Mouse (Mus musculus) neural tube, embryonic 15.5 days (tissue): Measurements from ENCODE around the gene Pafah1b3. TPM values are rescaled to one million over a fixed set of nuclear protein-coding genes. Genes with fewer than 3 reads are reported as not detected.

Source experiments
- ATAC-seq: fragments of 200-750 bp; cut with Nextera tagmentation; 2 replicates; pipeline ENCODE4 v1.8.0; 2017; ENCODE audit warnings: mild to moderate bottlenecking, moderate TSS enrichment, moderate library complexity; ENCODE audit not compliant: low FRiP score
- H3K27ac ChIP-seq: fragments of 300-500 bp; sonication (generic); replicated peaks from 2 replicates; pipeline ENCODE4 v1.5.1; 2015; ENCODE audit warnings: mild to moderate bottlenecking, inconsistent platforms
- H3K27me3 ChIP-seq: fragments of 300-500 bp; sonication (generic); replicated peaks from 2 replicates; pipeline ENCODE4 v1.6.1; 2015; ENCODE audit warnings: inconsistent platforms
- H3K36me3 ChIP-seq: fragments of 300-500 bp; sonication (generic); 2 replicates; pipeline ENCODE4 v1.6.1; 2015; ENCODE audit warnings: inconsistent platforms
- H3K4me1 ChIP-seq: fragments of 300-500 bp; sonication (generic); 2 replicates; pipeline ENCODE4 v1.6.1; 2015; ENCODE audit warnings: inconsistent platforms
- H3K4me2 ChIP-seq: fragments of 300-500 bp; sonication (generic); 2 replicates; pipeline ENCODE4 v1.6.1; 2015; ENCODE audit warnings: inconsistent platforms, mild to moderate bottlenecking, moderate library complexity
- H3K4me3 ChIP-seq: fragments of 300-500 bp; sonication (generic); replicated peaks from 2 replicates; pipeline ENCODE4 v1.5.1; 2015; ENCODE audit warnings: mild to moderate bottlenecking, inconsistent platforms
- H3K9ac ChIP-seq: fragments of 300-500 bp; sonication (generic); replicated peaks from 2 replicates; pipeline ENCODE4 v1.6.1; 2015; ENCODE audit warnings: mild to moderate bottlenecking, inconsistent platforms
- H3K9me3 ChIP-seq: fragments of 300-500 bp; sonication (generic); replicated peaks from 2 replicates; pipeline ENCODE4 v1.6.1; 2016; ENCODE audit warnings: inconsistent platforms
- WGBS: fragments of 180-500 bp; shearing (Covaris S2); methylation state at CpG from one replicate; pipeline ENCODE4 v1.1.7; 2015; ENCODE audit warnings: mixed read lengths; 5-methylcytosine and 5-hydroxymethylcytosine counted together
- polyA plus RNA-seq: library from polyadenylated mRNA; unstranded; fragments of >200 nt; fragmentation: Nextera tagmentation; extraction: Ambion mirVana; gene quantifications from 2 replicates; pipeline ENCODE4 v1.2.1, GENCODE M21; 2015

Gene Pafah1b3
- polyA plus RNA-seq, 1 experiment from 2014 or later, result 569 TPM

GRCm38 (mm10) chr7:25303685-25304006 lies 5.9 kb upstream of the Pafah1b3 start:
- 80% methylated on average over 3 of the region's 3 CpGs for WGBS
- ATAC-seq, result no peak
- Histone ChIP-seq H3K4me1 (peaks cover 28% of the 10 kb centered on the region), H3K4me3 (no peak overlapping the region), H3K27ac (no peak overlapping the region), H3K4me2 (no peak overlapping the region), H3K9me3 (no peaks in the 10 kb centered on the region), H3K9ac (no peak overlapping the region), H3K36me3 (0 out of 2 replicates have a peak, but pooled peaks cover 1% of the 10 kb centered on the region), H3K27me3 (0 out of 2 replicates have a peak, but pooled peaks cover 10% of the 10 kb centered on the region)

- Histone ChIP-seq H3K9me3 (no peaks in the 10 kb centered on the region), H3K4me2 (no peak overlapping the region), H3K36me3 (no peaks in the 10 kb centered on the region), H3K27ac (no peak overlapping the region), H3K4me1 (peaks cover 33% of the 10 kb centered on the region), H3K27me3 (0 out of 2 replicates have a peak, but pooled peaks cover 8% of the 10 kb centered on the region), H3K9ac (no peak overlapping the region), H3K4me3 (no peak overlapping the region)
- ATAC-seq, result no peak
- 74% methylated on average over 9 of the region's 9 CpGs for WGBS
Observed at GRCm38 (mm10) chr7:25303003-25303684, 5.4 kb upstream of the Pafah1b3 start.

- Histone ChIP-seq H3K4me1 (peaks cover 29% of the 10 kb centered on the region), H3K36me3 (0 out of 2 replicates have a peak, but pooled peaks cover 2% of the 10 kb centered on the region), H3K27me3 (no peaks in the 10 kb centered on the region), H3K4me3 (no peak within 1 kb of the TSS), H3K4me2 (peak within 1 kb of the TSS; percentile 30; the same call in 1 of the 2 replicates), H3K27ac (no peak within 1 kb of the TSS), H3K9me3 (no peaks in the 10 kb centered on the region), H3K9ac (no peak within 1 kb of the TSS)
- WGBS, result 64% methylated on average over 19 of the region's 19 CpGs
- ATAC-seq, result no peak
Observed at GRCm38 (mm10) chr7:25301063-25301462, 3.3 kb upstream of the Pafah1b3 start, which contains the start of gene Prr19. Prr19 (plus strand) TSS chr7:25301411.

- Histone ChIP-seq H3K4me2 (peak overlapping the region; percentile 66), H3K27ac (peak overlapping the region; percentile 98), H3K36me3 (peaks cover 42% of the 10 kb centered on the region), H3K9ac (peak overlapping the region; percentile 84), H3K4me3 (peak overlapping the region; percentile 79), H3K27me3 (no peaks in the 10 kb centered on the region), H3K9me3 (no peaks in the 10 kb centered on the region), H3K4me1 (peaks cover 39% of the 10 kb centered on the region)
- WGBS, result 2% methylated on average over 21 of the region's 21 CpGs
- ATAC-seq, result peak; percentile 48
Observed at GRCm38 (mm10) chr7:25296945-25297453, 787 bp downstream of the Pafah1b3 start.

- Histone ChIP-seq H3K4me1 (peaks cover 44% of the 10 kb centered on the region), H3K9me3 (no peaks in the 10 kb centered on the region), H3K4me2 (peak overlapping the region; percentile 66; the same call in 1 of the 2 replicates), H3K36me3 (peaks cover 61% of the 10 kb centered on the region), H3K27me3 (no peaks in the 10 kb centered on the region), H3K9ac (no peak overlapping the region), H3K27ac (no peak overlapping the region), H3K4me3 (no peak overlapping the region)
- ATAC-seq, result no peak
- WGBS, result 86% methylated on average over 12 of the region's 12 CpGs
Observed at GRCm38 (mm10) chr7:25294960-25295722, 2.6 kb downstream of the Pafah1b3 start.

- Histone ChIP-seq H3K4me3 (no peak overlapping the region), H3K4me2 (no peak overlapping the region), H3K9ac (no peak overlapping the region), H3K27me3 (no peaks in the 10 kb centered on the region), H3K4me1 (peaks cover 44% of the 10 kb centered on the region), H3K36me3 (peaks cover 67% of the 10 kb centered on the region), H3K9me3 (no peaks in the 10 kb centered on the region), H3K27ac (peak overlapping the region; percentile 37; the same call in 1 of the 2 replicates)
- 93% methylated on average over 4 of the region's 4 CpGs for WGBS
- no peak for ATAC-seq
Observed at GRCm38 (mm10) chr7:25294495-25294894, 3.3 kb downstream of the Pafah1b3 start.

GRCm38 (mm10) chr7:25293191-25293739 lies 4.5 kb downstream of the Pafah1b3 start:
- no peaks in the 10 kb centered on the region for H3K27me3 ChIP-seq
- H3K9ac ChIP-seq, result no peak overlapping the region
- no peak overlapping the region for H3K4me2 ChIP-seq
- ATAC-seq, result no peak
- H3K9me3 ChIP-seq, result no peaks in the 10 kb centered on the region
- 0 out of 2 replicates have a peak overlapping the region, but pooled peaks have one; percentile 11 for H3K27ac ChIP-seq
- H3K4me3 ChIP-seq, result no peak overlapping the region
- WGBS, result 82% methylated on average over 10 of the region's 10 CpGs
- H3K4me1 ChIP-seq, result peaks cover 37% of the 10 kb centered on the region
- H3K36me3 ChIP-seq, result peaks cover 80% of the 10 kb centered on the region

GRCm38 (mm10) chr7:25292107-25292506 lies 5.7 kb downstream of the Pafah1b3 start:
- WGBS, result 63% methylated on average over 7 of the region's 7 CpGs
- Histone ChIP-seq H3K9ac (no peak overlapping the region), H3K27ac (peak overlapping the region; percentile 38), H3K4me2 (no peak overlapping the region), H3K4me3 (no peak overlapping the region), H3K36me3 (peaks cover 91% of the 10 kb centered on the region), H3K9me3 (no peaks in the 10 kb centered on the region), H3K4me1 (peaks cover 34% of the 10 kb centered on the region), H3K27me3 (no peaks in the 10 kb centered on the region)
- no peak for ATAC-seq

GRCm38 (mm10) chr7:25290911-25291310 lies 6.9 kb downstream of the Pafah1b3 start:
- H3K27ac ChIP-seq, result peak overlapping the region; percentile 24; the same call in 1 of the 2 replicates
- peaks cover 24% of the 10 kb centered on the region for H3K4me1 ChIP-seq
- ATAC-seq, result no peak
- H3K9me3 ChIP-seq, result no peaks in the 10 kb centered on the region
- no peaks in the 10 kb centered on the region for H3K27me3 ChIP-seq
- no peak overlapping the region for H3K9ac ChIP-seq
- H3K4me3 ChIP-seq, result no peak overlapping the region
- 88% methylated on average over 2 of the region's 2 CpGs for WGBS
- peaks cover 100% of the 10 kb centered on the region for H3K36me3 ChIP-seq
- no peak overlapping the region for H3K4me2 ChIP-seq

- no peak overlapping the region for H3K4me3 ChIP-seq
- peaks cover 100% of the 10 kb centered on the region for H3K36me3 ChIP-seq
- H3K27me3 ChIP-seq, result no peaks in the 10 kb centered on the region
- WGBS, result 100% methylated on average over 1 of the region's 1 CpGs
- no peak overlapping the region for H3K9ac ChIP-seq
- no peaks in the 10 kb centered on the region for H3K9me3 ChIP-seq
- H3K27ac ChIP-seq, result no peak overlapping the region
- H3K4me2 ChIP-seq, result no peak overlapping the region
- H3K4me1 ChIP-seq, result peaks cover 20% of the 10 kb centered on the region
- no peak for ATAC-seq
Observed at GRCm38 (mm10) chr7:25290463-25290862, 7.3 kb downstream of the Pafah1b3 start.

GRCm38 (mm10) chr7:25289925-25290324 lies 7.9 kb downstream of the Pafah1b3 start:
- WGBS, result 98% methylated on average over 3 of the region's 3 CpGs
- no peak for ATAC-seq
- peaks cover 18% of the 10 kb centered on the region for H3K4me1 ChIP-seq
- H3K27ac ChIP-seq, result no peak overlapping the region
- H3K4me2 ChIP-seq, result no peak overlapping the region
- H3K9me3 ChIP-seq, result no peaks in the 10 kb centered on the region
- H3K36me3 ChIP-seq, result peaks cover 100% of the 10 kb centered on the region
- H3K27me3 ChIP-seq, result no peaks in the 10 kb centered on the region
- H3K4me3 ChIP-seq, result no peak overlapping the region
- no peak overlapping the region for H3K9ac ChIP-seq
